Mouse (Mus musculus): ENCODE measurements at regions not wholly inside any gene's neighbourhood (a gene's known extent, or its start where the extent isn't known, plus 50 kb on each side); places are given as distances from the start of the nearest gene placed in this dataset.
A peak's percentile ranks its signal among the peaks of the same experiment; 100 is the strongest.

GRCm38 (mm10) chr15:84616880-84617279 lies 52.5 kb upstream of the Prr5 start:
- DNase-seq (ENCODE audit: low read depth), result peak; percentile 54

- peak; percentile 75 for DNase-seq (ENCODE audit: low read depth)
Measured at GRCm38 (mm10) chr15:84613536-84614527, 55.6 kb upstream of the Prr5 start.

- DNase-seq (ENCODE audit: low read depth), result no peak
Measured at GRCm38 (mm10) chr15:84612961-84613360, 55.3 kb upstream of the Rtl6 start.

- DNase-seq (ENCODE audit: low read depth), result no peak
Measured at GRCm38 (mm10) chr15:84609825-84610442, 52.3 kb upstream of the Rtl6 start.

GRCm38 (mm10) chr15:84609063-84609462 lies 51.4 kb upstream of the Rtl6 start:
- no peak for DNase-seq (ENCODE audit: low read depth)
